Comparison of ENCODE assay signal across 11 mouse cellular contexts in the genomic region with DNA sequence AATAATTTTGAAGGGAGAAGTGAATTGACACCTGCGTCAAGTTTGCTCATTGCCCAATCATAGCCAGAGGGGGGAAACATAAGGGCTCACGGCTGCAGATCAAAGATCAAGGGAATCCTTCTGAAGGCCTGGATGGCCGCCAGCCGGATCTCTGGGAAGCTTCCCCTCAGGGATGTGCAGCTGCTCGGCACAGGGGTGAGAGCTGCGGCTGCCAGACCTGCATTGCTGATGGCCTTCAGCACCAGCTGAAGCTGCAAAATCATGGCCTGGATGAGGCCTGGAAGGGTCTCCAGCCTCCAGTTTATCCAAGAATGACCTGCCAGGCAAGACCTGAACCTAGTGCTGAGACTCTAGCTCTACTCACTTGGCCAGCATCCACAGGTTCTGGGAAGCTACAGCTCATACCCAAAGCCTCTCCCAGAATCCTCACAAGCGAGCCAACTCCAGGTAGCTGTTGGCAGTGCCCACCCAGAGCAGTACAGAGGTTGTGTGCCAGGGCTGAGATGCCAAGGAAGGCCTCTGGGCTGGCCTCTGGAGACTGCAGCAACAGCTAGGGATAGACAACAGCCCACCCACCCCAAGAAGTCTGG.
A peak's percentile ranks its signal among the peaks of the same experiment; 100 is the strongest.
DNase-seq lines count a peak whose midpoint lies in the region; ATAC-seq lines count a peak whose summit lies in the region.
"Had no signal": no experiment of that assay in that cellular context is flagged by ENCODE, and none has a peak within 500 bp of the region (broad histone marks: within the 10 kb centered on the region; RNA-seq: fewer than 3 reads in every experiment).

No protein-coding gene starts in this region.

- H3K9ac ChIP-seq in heart, embryonic 15.5 days, result no peak overlapping the region
- no peak overlapping the region for H3K9ac ChIP-seq in heart, embryonic 11.5 days (ENCODE audit: low read depth, low read length)
- no peak overlapping the region for H3K9ac ChIP-seq in midbrain, embryonic 11.5 days (ENCODE audit: low read length)
- H3K9ac ChIP-seq: liver, embryonic 13.5 days had no signal

- H3K4me2 ChIP-seq in heart, embryonic 15.5 days, result no peak overlapping the region
- H3K4me2 ChIP-seq in heart, embryonic 11.5 days, result no peak overlapping the region
- no peak overlapping the region for H3K4me2 ChIP-seq in midbrain, embryonic 11.5 days
- H3K4me2 ChIP-seq: liver, embryonic 13.5 days had no signal

- WGBS in heart, embryonic 15.5 days, result 38% methylated on average over 7 of the region's 7 CpGs
- 44% methylated on average over 7 of the region's 7 CpGs for WGBS in heart, embryonic 11.5 days (ENCODE audit: insufficient replicate concordance)
- WGBS in midbrain, embryonic 10.5 days, result 69% methylated on average over 7 of the region's 7 CpGs
- WGBS in midbrain, embryonic 11.5 days, result 66% methylated on average over 7 of the region's 7 CpGs

- H3K4me3 ChIP-seq in heart, embryonic 15.5 days, result no peak overlapping the region
- H3K4me3 ChIP-seq in heart, embryonic 11.5 days (ENCODE audit: low read depth, low read length), result no peak overlapping the region
- H3K4me3 ChIP-seq in midbrain, embryonic 10.5 days, result no peak overlapping the region
- no peak overlapping the region for H3K4me3 ChIP-seq in midbrain, embryonic 11.5 days (ENCODE audit: low read depth, low read length)
- H3K4me3 ChIP-seq: liver, embryonic 13.5 days had no signal

- H3K27me3 ChIP-seq in heart, embryonic 15.5 days, result no peaks in the 10 kb centered on the region
- H3K27me3 ChIP-seq in heart, embryonic 11.5 days (ENCODE audit: control insufficient read depth, insufficient read depth, low read length), result no peaks in the 10 kb centered on the region
- no peaks in the 10 kb centered on the region for H3K27me3 ChIP-seq in midbrain, embryonic 10.5 days (ENCODE audit: low read depth, poor library complexity, severe bottlenecking)
- no peaks in the 10 kb centered on the region for H3K27me3 ChIP-seq in midbrain, embryonic 11.5 days (ENCODE audit: control insufficient read depth, insufficient read depth, low read length)
- H3K27me3 ChIP-seq: CH12.LX; liver, embryonic 13.5 days had no signal

- H3K9me3 ChIP-seq in heart, embryonic 15.5 days (replicated peaks), result no peaks in the 10 kb centered on the region
- 0 out of 2 replicates have a peak, but pooled peaks cover 1% of the 10 kb centered on the region for H3K9me3 ChIP-seq in heart, embryonic 11.5 days (replicated peaks; ENCODE audit: control insufficient read depth, low read length)
- H3K9me3 ChIP-seq in midbrain, embryonic 10.5 days (replicated peaks), result peaks cover 15% of the 10 kb centered on the region
- H3K9me3 ChIP-seq in midbrain, embryonic 11.5 days (ENCODE audit: control insufficient read depth, low read length), result no peaks in the 10 kb centered on the region
- H3K9me3 ChIP-seq: liver, embryonic 13.5 days had no signal

- no peaks in the 10 kb centered on the region for H3K36me3 ChIP-seq in heart, embryonic 15.5 days
- no peaks in the 10 kb centered on the region for H3K36me3 ChIP-seq in heart, embryonic 11.5 days (ENCODE audit: control insufficient read depth, insufficient read depth, low read length)
- no peaks in the 10 kb centered on the region; the same call in 1 of the 2 replicates for H3K36me3 ChIP-seq in midbrain, embryonic 10.5 days
- H3K36me3 ChIP-seq in midbrain, embryonic 11.5 days (ENCODE audit: control insufficient read depth, insufficient read depth, low read length), result no peaks in the 10 kb centered on the region
- H3K36me3 ChIP-seq: liver, embryonic 13.5 days had no signal

- peaks cover 3% of the 10 kb centered on the region; the same call in 1 of the 2 replicates for H3K4me1 ChIP-seq in heart, embryonic 15.5 days (replicated peaks)
- H3K4me1 ChIP-seq in heart, embryonic 11.5 days (ENCODE audit: control insufficient read depth, insufficient read depth, low read length), result no peaks in the 10 kb centered on the region; the same call in none of the 2 replicates
- peaks cover 9% of the 10 kb centered on the region for H3K4me1 ChIP-seq in midbrain, embryonic 10.5 days
- H3K4me1 ChIP-seq in midbrain, embryonic 11.5 days (ENCODE audit: control insufficient read depth, insufficient read depth, low read length), result no peaks in the 10 kb centered on the region
- H3K4me1 ChIP-seq: liver, embryonic 13.5 days had no signal

- no peak overlapping the region for H3K27ac ChIP-seq in heart, embryonic 15.5 days
- no peak overlapping the region for H3K27ac ChIP-seq in heart, embryonic 11.5 days (ENCODE audit: low read depth, low read length)
- H3K27ac ChIP-seq in midbrain, embryonic 10.5 days (replicated peaks), result peak overlapping the region; percentile 55
- no peak overlapping the region for H3K27ac ChIP-seq in midbrain, embryonic 11.5 days (ENCODE audit: low read depth, low read length)
- H3K27ac ChIP-seq: liver, embryonic 13.5 days had no signal

- DNase-seq in midbrain, embryonic 10.5 days (ENCODE audit: low spot score), result no peak
- DNase-seq in midbrain, embryonic 11.5 days (ENCODE audit: low spot score, missing footprints), result no peak
- DNase-seq in cerebellum, adult 9-10 months, result peak; percentile 16
- peak; percentile 27 for DNase-seq in ovary, postnatal 14 days (ENCODE audit: low spot score)
- no peak for DNase-seq in urinary bladder, postnatal 4 days (ENCODE audit: low spot score in 2 of 2)
- no peak for DNase-seq in spleen, adult 18-20 months
- DNase-seq: heart, adult 18-20 months; liver, embryonic 13.5 days had no signal

- 0 out of 2 replicates have a peak, but pooled peaks have one; percentile 39 for ATAC-seq in heart, embryonic 15.5 days (replicated peaks; ENCODE audit: insufficient number of reproducible peaks, insufficient read depth, low FRiP score, low read depth)
- no peak for ATAC-seq in heart, embryonic 11.5 days (replicated peaks; ENCODE audit: insufficient number of reproducible peaks, low FRiP score, low TSS enrichment)
- ATAC-seq in midbrain, embryonic 11.5 days (ENCODE audit: low FRiP score), result no peak

Comparison
In these comparisons a context has a peak if more than half of its experiments do, and no peak if none do; other contexts are left out.
1. DNase-seq: peak in cerebellum, adult 9-10 months (single experiment) and ovary, postnatal 14 days (single experiment); none in midbrain, embryonic 10.5 days (single experiment), midbrain, embryonic 11.5 days (single experiment), urinary bladder, postnatal 4 days (0 of 2) and spleen, adult 18-20 months (0 of 2).